Mouse (Mus musculus): ENCODE results near the gene Syce1.
"Not testable (repeated sequence)": the region's sequence is repeated elsewhere in the genome, so short reads cannot be mapped to it uniquely, and the experiment has no call there.

The Syce1 gene

GRCm38 (mm10) chr7:140765888-140766739 is 21.5 kb downstream of the Syce1 start:
- in situ Hi-C loops (cut with MboI, MseI): no loop called here

GRCm38 (mm10) chr7:140765391-140765790 is 22.3 kb downstream of the Syce1 start:
- in situ Hi-C loops (cut with MboI, MseI): not testable (repeated sequence)

DNA sequence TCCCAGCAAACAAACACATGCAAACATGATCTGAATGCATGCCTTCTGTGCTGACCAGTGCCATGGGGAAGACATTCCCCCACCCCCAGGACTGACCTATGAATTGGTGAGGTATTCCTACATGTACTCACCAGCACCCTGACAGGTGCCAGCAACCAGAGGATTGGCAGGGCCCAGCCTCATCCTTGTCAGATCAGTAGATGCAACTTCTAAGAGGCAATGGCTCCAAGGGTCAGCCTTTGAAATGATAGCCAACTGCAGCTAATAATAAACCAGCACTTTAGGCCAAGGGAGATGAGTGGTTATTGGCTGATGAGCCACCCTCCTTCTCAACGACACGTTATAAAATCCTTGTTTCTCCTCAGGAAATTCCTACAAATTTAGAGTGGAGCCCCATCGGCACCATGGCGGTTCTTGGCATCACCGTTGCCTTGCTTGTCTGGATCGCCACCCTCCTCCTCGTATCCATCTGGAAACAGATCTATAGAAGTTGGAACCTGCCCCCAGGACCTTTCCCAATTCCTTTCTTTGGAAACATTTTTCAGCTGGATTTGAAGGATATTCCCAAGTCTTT is 24.1 kb downstream of the Syce1 start, which contains the start of gene Cyp2e1:
Cyp2e1 (plus strand) TSS at position 293 of the 574 bp plus-strand sequence.
- in situ Hi-C loops (cut with MboI, MseI): no loop called here

GRCm38 (mm10) chr7:140760647-140761046 is 27.0 kb downstream of the Syce1 start:
- in situ Hi-C loops (cut with MboI, MseI): no loop called here

DNA sequence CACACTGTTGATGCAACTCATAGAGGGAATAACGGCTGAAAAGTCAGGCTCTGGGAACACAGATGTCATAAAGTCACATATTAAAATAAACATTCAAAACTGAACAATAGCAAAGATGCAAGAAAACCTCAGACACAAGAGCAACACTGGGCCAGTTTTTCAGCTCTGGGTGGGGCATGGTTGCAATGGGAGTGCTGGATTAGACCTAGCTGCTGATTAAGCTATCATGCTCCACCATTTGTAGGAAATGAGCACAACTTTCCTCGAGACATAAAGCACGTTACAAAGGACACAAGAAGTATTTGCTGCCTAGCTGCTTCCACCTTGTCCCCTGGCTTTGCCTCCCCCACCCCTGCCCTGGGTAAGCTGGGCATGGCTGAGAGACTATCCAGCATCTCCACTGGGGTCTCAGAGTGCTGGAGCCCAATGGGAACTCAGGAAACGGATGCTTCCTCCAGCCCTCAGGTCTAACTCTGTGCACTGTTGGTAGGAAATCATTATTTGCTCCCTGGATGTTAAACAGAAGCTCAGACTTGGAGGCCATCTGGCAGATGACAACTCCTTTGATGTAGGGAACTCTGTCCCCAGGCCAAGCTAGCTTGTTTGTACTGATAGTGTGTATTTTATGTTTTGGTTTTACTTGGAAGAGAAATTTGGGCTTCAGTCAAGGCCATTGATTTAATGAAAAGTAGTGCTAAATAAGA is 31.3 kb downstream of the Syce1 start:
- in situ Hi-C loops (cut with MboI, MseI): loop anchor here (10.0 kb wide), 1 partner anchor 352 kb away; the partner anchor contains the start of gene Olfr531

GRCm38 (mm10) chr7:140754556-140754955 is 33.1 kb downstream of the Syce1 start:
- in situ Hi-C loops (cut with MboI, MseI): loop anchor here (10.0 kb wide), 1 partner anchor 350 kb away; the partner anchor contains the start of gene Olfr531

- in situ Hi-C loops (cut with MboI, MseI): no loop called here
Measured at GRCm38 (mm10) chr7:140748827-140749160, 38.9 kb downstream of the Syce1 start.

DNA sequence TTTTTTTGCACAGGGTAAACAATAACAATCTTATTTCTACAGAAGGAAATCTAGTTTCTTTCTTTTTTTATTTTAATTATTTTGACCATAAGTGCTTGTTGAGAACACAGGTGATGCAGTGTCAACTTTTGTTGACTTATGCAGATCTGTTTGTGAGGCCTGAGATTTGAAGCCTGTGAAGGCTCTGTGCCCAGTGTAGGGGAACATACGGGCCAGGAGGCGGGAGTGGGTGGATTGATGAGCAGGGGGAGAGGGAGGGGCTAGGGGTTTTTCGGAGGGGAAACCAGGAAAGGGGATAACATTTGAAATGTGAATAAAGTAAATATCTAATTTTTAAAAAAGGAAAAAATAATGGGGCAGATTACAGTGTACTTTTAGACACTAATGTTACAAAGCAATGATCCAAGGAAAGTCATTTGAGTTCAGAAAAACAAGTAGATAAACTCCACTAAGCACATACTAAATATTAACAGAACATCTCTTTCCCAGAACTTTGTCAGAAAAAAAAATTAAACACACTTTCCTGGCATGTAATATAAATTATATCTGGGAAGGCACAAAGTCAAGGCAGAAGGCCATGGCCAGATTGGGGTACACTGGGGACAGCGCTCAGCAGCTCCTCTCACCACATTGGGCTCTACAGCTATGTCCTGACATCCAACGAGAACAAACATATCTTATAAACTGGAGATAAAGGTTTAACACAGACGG is 39.4 kb downstream of the Syce1 start:
- in situ Hi-C loops (cut with MboI, MseI): no loop called here

DNA sequence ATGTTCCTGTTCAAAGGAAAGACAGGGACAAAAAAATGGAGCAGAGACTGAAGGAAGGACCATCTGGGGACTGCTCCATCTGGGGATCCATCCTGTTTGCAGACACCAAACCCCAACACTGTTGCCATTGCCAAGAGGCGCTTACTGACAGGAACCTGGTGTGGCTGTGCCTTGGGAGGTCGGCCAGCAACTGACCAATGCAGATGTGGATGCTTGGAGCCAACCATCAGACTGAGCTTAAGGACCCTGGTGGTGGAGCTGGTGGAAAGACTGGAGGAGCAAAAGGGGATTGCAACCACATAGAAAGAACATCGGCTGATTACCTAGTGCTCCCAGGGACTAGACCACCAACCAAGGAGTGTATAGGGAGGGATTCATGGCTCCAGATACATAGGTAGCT is 40.2 kb downstream of the Syce1 start:
- in situ Hi-C loops (cut with MboI, MseI): no loop called here

GRCm38 (mm10) chr7:140733162-140733561 is 54.5 kb downstream of the Syce1 start:
- in situ Hi-C loops (cut with MboI, MseI): no loop called here

All from regulatory T cell (primary cell).